Mouse (Mus musculus) ES-Bruce4 (cell line): ENCODE measurements at regions not wholly inside any gene's neighbourhood (a gene's known extent, or its start where the extent isn't known, plus 50 kb on each side); places are given as distances from the start of the nearest gene placed in this dataset.

Experiments used
- CTCF ChIP-seq: IDR thresholded peaks from one replicate; pipeline ENCODE4 v1.8.1; 2011; ENCODE audit warnings: low read depth, low read length
- EP300 ChIP-seq: IDR thresholded peaks from 2 replicates; pipeline ENCODE4 v1.6.1; 2011; ENCODE audit warnings: low read depth, low read length; ENCODE audit not compliant: insufficient read depth

DNA sequence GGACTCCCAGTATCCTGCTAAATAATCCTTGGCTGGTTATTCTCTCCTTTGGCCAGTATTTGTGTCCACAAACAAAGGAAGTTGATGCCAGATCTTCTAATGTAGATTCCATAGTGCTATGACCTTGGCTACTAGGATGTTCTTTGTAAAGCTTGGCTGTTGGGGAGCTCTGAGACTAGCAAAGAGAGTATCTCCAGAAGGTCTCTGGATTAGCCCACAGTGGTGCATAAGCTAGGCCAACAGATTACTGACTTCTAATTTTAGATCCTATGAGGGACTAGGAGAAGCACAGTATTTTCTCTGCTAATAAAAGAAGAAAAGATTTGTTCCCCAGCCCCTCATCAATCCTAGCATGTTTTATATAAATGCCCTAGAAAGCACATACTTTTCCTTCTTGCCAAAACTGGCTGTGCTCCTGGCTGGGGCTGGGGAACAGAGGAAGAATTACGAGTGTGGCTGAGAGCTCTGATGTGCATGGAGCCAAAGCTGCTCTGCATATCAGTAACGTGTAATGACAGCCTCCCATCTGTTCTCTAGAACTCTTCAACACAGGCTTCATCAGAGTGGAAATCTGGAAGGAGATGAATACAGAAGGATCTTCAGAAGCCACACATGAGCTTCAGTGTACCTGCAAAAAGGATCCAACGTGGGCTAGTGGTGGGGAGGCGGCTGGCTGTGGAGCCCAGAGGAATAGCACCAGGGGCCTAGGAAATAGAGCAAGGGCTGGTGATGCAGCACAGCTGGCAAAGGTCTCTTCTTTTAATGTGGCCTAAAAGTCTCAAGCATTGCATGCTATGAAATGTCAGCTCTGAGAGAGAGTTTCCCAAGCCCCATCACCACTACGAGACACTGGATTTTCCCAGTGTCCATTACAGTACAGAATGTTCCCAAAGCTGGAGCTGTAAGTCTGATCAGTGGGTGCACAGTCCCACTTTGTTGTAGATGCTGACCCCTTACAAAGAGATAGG, 283.0 kb upstream of the Plxna2 start:
- no peak for TF ChIP-seq CTCF
- no peak for TF ChIP-seq EP300
